Mouse (Mus musculus) heart, embryonic 11.5 days (tissue): ENCODE measurements around the gene Srl. TPM values are rescaled to one million over a fixed set of nuclear protein-coding genes. Genes with fewer than 3 reads are reported as not detected.

Source experiments
- ATAC-seq: fragments of 200-750 bp; cut with Nextera tagmentation; replicated peaks from 2 replicates; pipeline ENCODE4 v1.8.0; 2017; ENCODE audit warnings: moderate library complexity; ENCODE audit not compliant: insufficient number of reproducible peaks, low FRiP score, low TSS enrichment
- H3K27ac ChIP-seq: fragments of 300-500 bp; sonication (generic); 2 replicates; pipeline ENCODE4 v1.5.1; 2014; ENCODE audit warnings: mild to moderate bottlenecking, low read depth, low read length
- H3K27me3 ChIP-seq: fragments of 300-500 bp; sonication (generic); 2 replicates; pipeline ENCODE4 v1.6.1; 2014; ENCODE audit warnings: mild to moderate bottlenecking, low read length, mixed read lengths; ENCODE audit not compliant: control insufficient read depth, insufficient read depth
- H3K36me3 ChIP-seq: fragments of 300-500 bp; sonication (generic); 2 replicates; pipeline ENCODE4 v1.6.1; 2014; ENCODE audit warnings: mild to moderate bottlenecking, low read length, moderate library complexity, mixed read lengths; ENCODE audit not compliant: control insufficient read depth, insufficient read depth
- H3K4me1 ChIP-seq: fragments of 300-500 bp; sonication (generic); 2 replicates; pipeline ENCODE4 v1.6.1; 2014; ENCODE audit warnings: low read length; ENCODE audit not compliant: control insufficient read depth, insufficient read depth
- H3K4me2 ChIP-seq: fragments of 300-500 bp; sonication (generic); 2 replicates; pipeline ENCODE4 v1.6.1; 2014; ENCODE audit warnings: mild to moderate bottlenecking, moderate library complexity
- H3K4me3 ChIP-seq: fragments of 300-500 bp; sonication (generic); 2 replicates; pipeline ENCODE4 v1.5.1; 2014; ENCODE audit warnings: low read depth, low read length
- H3K9ac ChIP-seq: fragments of 300-500 bp; sonication (generic); 2 replicates; pipeline ENCODE4 v1.6.1; 2014; ENCODE audit warnings: mild to moderate bottlenecking, low read depth, low read length, moderate library complexity
- H3K9me3 ChIP-seq: fragments of 300-500 bp; sonication (generic); replicated peaks from 2 replicates; pipeline ENCODE4 v1.6.1; 2016; ENCODE audit warnings: low read length; ENCODE audit not compliant: control insufficient read depth
- WGBS: fragments of 180-500 bp; shearing (Covaris S2); extraction: QIAGEN DNeasy Blood & Tissue Kit; methylation state at CpG from one replicate; pipeline ENCODE4 v1.1.7; 2014; ENCODE audit not compliant: insufficient replicate concordance; 5-methylcytosine and 5-hydroxymethylcytosine counted together
- polyA plus RNA-seq: library from polyadenylated mRNA; unstranded; fragments of >200 nt; fragmentation: Nextera tagmentation; extraction: Ambion mirVana; gene quantifications from 2 replicates; pipeline ENCODE4 v1.2.1, GENCODE M21; 2014

Srl gene
- polyA plus RNA-seq, 1 experiment from 2014 or later, result 147 TPM

DNA sequence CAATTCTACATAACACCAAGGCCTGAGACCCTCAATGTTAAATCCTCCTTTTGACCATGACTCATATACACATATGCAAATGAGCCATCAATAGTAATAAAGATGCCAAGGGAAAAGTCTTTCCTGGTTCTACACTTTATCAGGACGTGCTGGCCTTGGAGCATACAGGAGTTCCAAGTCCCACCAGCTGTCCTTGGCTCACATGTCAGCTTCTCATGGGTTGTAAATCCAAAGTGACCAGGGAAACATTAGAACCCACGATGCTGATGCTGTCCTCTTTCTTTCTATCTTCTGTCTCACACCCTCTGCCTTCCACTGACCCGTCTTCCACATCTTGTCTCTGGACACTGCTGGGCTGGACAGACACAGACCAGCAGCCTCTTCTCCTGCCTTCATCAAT, 39.9 kb downstream of the Srl start:
- no peak for ATAC-seq
- no peak overlapping the region for H3K4me2 ChIP-seq
- no peaks in the 10 kb centered on the region for H3K9me3 ChIP-seq
- peaks cover 5% of the 10 kb centered on the region; the same call in 1 of the 2 replicates for H3K36me3 ChIP-seq
- peaks cover 22% of the 10 kb centered on the region for H3K4me1 ChIP-seq
- no peak overlapping the region for H3K9ac ChIP-seq
- no peak overlapping the region for H3K4me3 ChIP-seq
- no peaks in the 10 kb centered on the region for H3K27me3 ChIP-seq
- 82% methylated on average over 3 of the region's 3 CpGs for WGBS
- H3K27ac ChIP-seq, result no peak overlapping the region

DNA sequence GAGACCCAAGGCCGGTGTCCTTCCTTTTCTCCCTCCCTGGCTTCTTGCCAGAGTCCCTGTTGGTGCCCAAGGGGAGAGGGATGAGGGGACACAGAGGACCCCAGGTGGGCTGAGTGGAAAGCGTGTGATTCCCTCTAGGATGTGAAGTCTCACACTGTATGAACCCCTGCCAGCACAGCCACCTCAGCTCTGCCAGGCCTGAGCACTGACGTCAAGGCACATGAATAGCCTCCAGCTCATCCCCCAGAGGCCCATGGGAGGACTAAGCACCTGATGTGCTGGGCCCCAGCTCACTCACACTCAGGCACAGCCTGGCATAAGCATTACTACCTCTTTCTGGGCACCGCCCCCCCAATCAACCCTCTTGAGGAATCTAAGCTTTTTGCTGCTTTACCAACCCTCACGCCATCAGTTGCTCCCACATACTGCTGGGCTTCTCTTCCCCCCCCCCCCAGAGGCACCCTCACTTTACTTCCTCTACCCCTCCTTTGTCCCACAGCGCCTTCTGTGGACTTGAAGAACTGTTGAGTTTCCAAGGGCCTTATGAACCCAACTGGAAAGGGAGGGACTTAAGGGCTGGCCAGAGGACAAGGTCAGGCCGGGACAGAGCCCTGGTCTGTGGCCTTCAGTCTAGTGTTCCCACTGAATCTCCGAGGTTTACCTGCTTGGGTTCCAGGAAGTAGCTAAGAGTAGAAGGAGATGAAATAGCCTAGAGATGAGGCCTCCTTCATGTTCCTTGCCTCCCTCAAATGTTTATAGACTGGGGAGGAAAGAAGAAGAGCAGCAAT, 40.8 kb downstream of the Srl start:
- no peak overlapping the region for H3K4me2 ChIP-seq
- ATAC-seq, result no peak
- H3K4me1 ChIP-seq, result peaks cover 22% of the 10 kb centered on the region
- no peak overlapping the region for H3K9ac ChIP-seq
- H3K36me3 ChIP-seq, result peaks cover 5% of the 10 kb centered on the region; the same call in 1 of the 2 replicates
- H3K4me3 ChIP-seq, result no peak overlapping the region
- H3K9me3 ChIP-seq, result no peaks in the 10 kb centered on the region
- 78% methylated on average over 8 of the region's 8 CpGs for WGBS
- H3K27me3 ChIP-seq, result no peaks in the 10 kb centered on the region
- H3K27ac ChIP-seq, result peak overlapping the region; percentile 43; the same call in 1 of the 2 replicates

DNA sequence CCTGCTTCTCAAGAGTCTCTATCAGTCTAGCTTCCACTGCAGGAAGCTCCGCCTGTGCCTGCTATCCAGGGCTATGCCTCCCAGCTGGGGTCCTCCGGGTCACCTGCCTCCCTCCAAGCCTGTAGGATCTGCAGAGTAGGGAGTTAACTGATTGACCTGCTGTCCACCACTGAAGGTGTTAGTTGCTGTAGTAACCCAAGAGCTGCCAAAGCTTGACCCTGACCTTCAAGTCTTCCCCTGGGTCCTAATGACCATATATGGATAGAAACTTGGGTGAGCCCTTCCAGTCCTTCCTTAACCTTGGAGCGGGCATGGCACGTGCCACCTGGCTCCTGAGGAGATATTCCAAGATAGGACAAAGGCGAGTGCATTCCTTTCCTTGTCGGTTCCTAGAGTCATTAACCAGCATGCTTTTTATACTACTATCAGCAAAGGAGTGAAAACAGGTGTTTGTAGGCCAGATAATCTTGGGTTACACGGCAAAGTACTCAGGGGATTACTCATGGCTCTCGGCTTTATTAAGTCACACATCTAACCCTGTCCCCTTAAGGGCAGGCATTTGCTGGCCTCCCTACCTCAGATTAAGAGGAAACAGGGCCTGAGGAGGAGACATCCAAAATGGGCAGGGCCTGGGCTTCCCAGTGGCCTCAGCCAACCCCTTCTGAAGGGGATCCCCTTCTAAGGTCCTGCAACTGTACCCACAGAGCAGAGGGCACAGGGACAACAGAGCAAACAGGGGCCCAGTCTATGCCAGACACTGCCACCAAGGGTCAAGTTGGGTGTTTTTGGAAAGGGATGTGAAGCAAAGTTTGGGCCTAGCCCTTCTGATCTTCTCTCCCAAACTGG, 43.6 kb downstream of the Srl start:
- Histone ChIP-seq H3K36me3 (0 out of 2 replicates have a peak, but pooled peaks cover 2% of the 10 kb centered on the region), H3K9ac (peak overlapping the region; percentile 40), H3K27me3 (no peaks in the 10 kb centered on the region), H3K27ac (peak overlapping the region; percentile 67), H3K4me2 (no peak overlapping the region), H3K4me1 (peaks cover 22% of the 10 kb centered on the region), H3K4me3 (no peak overlapping the region), H3K9me3 (no peaks in the 10 kb centered on the region)
- WGBS, result 30% methylated on average over 8 of the region's 8 CpGs
- ATAC-seq, result peak; percentile 53; the same call in 1 of the 2 replicates

DNA sequence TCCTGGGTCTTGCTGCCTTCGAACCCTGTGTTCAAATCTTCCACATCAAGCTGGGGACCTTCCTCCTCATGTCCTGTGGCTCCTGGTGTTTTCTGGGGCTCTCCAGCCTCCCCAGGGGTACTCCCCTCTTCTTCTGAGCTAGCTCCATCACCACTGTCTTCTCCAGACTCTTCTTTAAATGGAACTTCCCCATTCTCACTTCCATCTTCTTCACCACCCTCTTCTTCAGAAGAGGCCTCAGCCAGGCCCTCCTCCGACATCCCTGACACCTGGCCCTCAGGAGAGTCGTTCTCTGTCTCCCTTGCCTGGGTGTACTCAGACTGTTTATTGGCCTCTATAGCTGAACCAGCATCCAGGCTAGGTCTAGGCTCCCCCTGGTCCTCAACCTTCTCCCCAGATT, 45.1 kb downstream of the Srl start:
- H3K4me1 ChIP-seq, result peaks cover 22% of the 10 kb centered on the region
- no peak overlapping the region for H3K27ac ChIP-seq
- no peak overlapping the region for H3K9ac ChIP-seq
- no peak overlapping the region for H3K4me3 ChIP-seq
- H3K27me3 ChIP-seq, result no peaks in the 10 kb centered on the region
- no peak overlapping the region for H3K4me2 ChIP-seq
- no peak for ATAC-seq
- no peaks in the 10 kb centered on the region for H3K9me3 ChIP-seq
- WGBS, result 81% methylated on average over 3 of the region's 3 CpGs
- H3K36me3 ChIP-seq, result peaks cover 5% of the 10 kb centered on the region; the same call in 1 of the 2 replicates

DNA sequence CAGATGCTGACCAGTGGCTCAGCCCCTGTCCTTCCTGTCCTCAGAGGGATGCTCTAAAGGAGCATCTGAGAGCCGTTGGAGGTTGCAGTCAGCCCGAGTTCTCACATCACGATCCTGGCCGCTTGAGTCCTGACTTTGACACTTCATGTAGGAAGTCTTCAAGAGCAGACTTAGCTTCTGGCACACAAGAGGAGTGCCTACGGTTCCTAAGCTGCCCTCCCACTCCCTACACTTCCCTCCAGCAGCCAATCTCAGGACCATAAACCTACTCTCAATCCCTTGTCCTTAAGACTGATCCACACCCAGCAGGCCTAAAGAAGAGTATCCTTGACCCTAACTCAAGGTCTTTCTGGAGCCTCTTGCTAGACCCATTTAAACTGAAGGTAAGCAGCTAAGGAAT, 45.8 kb downstream of the Srl start:
- Histone ChIP-seq H3K9ac (no peak overlapping the region), H3K27ac (no peak overlapping the region), H3K27me3 (no peaks in the 10 kb centered on the region), H3K9me3 (no peaks in the 10 kb centered on the region), H3K4me2 (no peak overlapping the region), H3K4me3 (no peak overlapping the region), H3K36me3 (peaks cover 5% of the 10 kb centered on the region; the same call in 1 of the 2 replicates), H3K4me1 (peaks cover 21% of the 10 kb centered on the region)
- 79% methylated on average over 5 of the region's 5 CpGs for WGBS
- no peak for ATAC-seq

DNA sequence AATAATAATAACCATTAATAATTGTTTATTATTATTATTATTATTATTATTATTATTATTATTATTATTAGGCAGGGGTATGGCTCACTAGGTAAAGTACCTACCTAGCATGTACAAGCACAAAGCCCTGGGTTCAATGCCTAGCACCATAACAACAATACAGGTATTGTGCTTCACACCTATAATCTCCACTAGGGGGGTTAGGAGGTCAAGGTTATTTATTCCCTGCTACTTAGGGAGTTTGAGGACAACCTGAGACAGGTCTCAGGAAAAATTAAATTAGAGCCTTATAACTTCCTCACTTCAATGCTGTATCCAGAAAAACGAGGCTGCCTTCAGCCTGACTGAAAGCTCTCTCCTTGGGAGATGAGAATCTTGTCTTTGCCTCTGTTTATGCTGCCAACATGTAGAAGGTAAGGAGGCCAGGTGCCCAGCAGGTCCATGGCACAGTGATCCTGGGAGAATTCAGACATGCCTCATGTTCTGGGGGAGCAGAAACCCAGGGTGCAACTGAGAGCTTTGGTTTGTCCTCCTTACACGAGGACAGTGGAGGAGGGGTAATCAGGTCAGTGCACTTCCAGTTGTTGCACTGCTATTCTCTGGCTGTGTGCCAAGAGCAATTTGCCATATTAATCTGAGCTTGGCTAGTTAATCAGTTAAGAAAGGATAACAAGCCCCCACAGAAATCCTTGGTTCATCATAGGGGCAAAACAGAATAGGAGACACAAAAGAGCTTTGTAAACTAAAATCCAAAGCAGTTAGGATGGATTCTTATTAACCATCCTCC, 48.6 kb downstream of the Srl start:
- H3K36me3 ChIP-seq, result peaks cover 5% of the 10 kb centered on the region; the same call in 1 of the 2 replicates
- H3K9me3 ChIP-seq, result no peaks in the 10 kb centered on the region
- WGBS, result 54% methylated on average over 2 of the region's 2 CpGs
- no peak overlapping the region for H3K27ac ChIP-seq
- no peak overlapping the region for H3K9ac ChIP-seq
- ATAC-seq, result no peak
- no peak overlapping the region for H3K4me2 ChIP-seq
- H3K4me1 ChIP-seq, result peaks cover 14% of the 10 kb centered on the region
- H3K27me3 ChIP-seq, result no peaks in the 10 kb centered on the region
- H3K4me3 ChIP-seq, result no peak overlapping the region

DNA sequence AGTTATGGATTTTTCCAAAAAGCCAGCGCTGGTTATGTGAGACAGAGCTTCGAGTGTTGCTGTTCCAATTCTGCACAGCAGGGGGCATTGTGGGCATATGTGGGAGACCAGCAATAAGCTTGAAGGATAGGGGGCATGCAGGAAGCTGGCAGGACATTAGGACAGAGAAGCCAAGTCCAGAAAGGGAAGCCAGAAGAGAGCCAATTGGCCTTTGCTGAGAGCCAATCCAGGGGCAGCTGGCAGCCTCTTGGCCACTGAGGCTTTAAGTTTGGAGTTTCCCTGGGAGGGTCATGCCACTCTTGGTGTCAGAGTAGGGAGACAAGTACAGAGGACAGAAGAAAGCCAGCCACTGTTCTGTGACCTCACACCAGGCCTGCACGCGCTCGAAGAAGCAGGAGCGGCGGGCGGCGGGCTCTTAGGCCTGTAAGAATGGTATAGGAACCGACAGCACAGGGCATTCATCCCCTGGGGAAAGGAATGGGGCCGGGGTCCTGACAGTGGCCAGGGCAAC, 52.4 kb downstream of the Srl start:
- WGBS, result 66% methylated on average over 11 of the region's 11 CpGs
- Histone ChIP-seq H3K4me2 (no peak overlapping the region), H3K27ac (peak overlapping the region; percentile 62), H3K36me3 (peaks cover 6% of the 10 kb centered on the region; the same call in 1 of the 2 replicates), H3K27me3 (no peaks in the 10 kb centered on the region), H3K9ac (no peak overlapping the region), H3K9me3 (no peaks in the 10 kb centered on the region), H3K4me3 (no peak overlapping the region), H3K4me1 (peaks cover 5% of the 10 kb centered on the region)
- ATAC-seq, result peak; percentile 32; the same call in 1 of the 2 replicates
